Mouse (Mus musculus) right cerebral cortex, postnatal 25 days (tissue): ENCODE measurements at regions not wholly inside any gene's neighbourhood (a gene's known extent, or its start where the extent isn't known, plus 50 kb on each side); places are given as distances from the start of the nearest gene placed in this dataset.

Experiments used
- DNase-seq: peaks from one replicate; pipeline ENCODE4 v3.0.0; 2022

DNA sequence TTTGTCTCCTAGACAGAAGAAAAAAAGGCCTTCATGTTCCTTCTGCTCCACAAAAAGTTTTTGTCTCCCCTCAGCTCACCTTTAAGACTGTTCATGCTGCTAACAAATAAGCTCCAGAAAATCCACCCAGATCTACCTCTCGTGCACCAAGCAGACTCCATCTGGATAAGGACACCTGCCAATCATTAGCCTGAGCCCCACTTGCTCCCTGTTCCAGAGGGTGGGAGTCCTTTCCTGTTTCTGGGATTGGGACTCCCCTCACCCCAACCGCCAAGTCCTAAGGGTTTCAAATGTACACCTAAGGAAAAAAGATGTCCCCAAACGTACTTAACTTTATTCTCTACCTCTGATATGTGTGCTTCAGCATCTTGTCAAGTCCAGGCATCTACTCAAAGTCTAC is 63.6 kb upstream of the Zfp64 start:
- DNase-seq: no peak

DNA sequence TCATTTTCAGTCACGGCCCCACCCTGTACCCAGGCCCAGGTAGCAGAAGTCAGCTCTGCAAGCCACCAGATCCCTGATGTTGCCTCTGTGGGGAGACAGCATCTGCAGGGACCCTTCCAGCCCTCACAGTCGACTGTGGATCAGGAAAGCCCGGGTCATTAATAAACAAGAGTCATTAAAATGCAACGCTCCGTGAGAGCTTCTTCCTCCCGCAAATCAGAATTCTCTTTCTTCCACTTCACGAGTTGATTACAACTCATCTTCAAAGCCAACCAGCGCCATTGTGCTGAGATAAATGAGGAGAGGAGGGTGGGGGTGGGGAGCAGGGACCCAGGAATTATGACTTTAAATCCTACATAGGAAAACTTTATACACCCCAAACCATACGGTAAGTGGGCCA is 54.9 kb upstream of the Zfp64 start:
- DNase-seq: no peak

DNA sequence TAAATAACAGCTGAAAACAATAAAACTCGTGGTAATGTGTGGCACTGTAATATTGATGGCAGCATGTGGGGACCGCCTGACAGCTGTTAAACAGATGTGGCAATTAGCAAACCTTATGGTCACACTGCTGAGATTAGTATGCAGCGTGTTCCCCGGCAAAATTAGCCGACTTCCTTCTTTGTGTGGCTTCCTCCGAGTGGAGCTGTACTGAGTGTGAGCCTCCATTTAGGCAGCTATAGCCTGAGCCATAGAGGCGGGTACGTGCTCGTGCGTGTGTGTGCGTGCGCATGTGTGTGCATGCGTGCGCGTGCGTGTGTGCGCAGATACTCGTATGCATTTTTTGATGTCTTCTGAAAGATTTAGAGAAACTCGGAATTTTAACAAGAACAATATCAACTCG is 53.4 kb upstream of the Zfp64 start:
- no peak for DNase-seq

DNA sequence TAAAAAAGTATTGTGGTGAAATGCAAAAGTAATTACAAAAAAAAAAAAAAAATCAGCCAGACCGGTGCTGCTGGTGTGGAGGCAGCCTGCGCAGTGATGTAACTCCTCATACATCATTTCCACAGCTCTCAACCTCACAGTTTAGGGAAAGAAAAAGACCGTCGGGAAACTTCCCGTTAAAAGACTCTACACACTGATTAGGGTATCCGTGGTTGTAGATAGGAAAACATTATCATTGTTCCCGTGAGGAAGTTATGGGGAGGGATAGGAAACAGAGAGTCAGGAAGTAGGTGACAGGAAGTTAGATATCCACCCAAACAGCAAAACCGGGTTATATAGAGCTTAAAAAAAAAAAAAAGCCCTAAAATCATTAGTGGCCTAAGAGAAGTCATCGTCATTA is 52.9 kb upstream of the Zfp64 start:
- no peak for DNase-seq

DNA sequence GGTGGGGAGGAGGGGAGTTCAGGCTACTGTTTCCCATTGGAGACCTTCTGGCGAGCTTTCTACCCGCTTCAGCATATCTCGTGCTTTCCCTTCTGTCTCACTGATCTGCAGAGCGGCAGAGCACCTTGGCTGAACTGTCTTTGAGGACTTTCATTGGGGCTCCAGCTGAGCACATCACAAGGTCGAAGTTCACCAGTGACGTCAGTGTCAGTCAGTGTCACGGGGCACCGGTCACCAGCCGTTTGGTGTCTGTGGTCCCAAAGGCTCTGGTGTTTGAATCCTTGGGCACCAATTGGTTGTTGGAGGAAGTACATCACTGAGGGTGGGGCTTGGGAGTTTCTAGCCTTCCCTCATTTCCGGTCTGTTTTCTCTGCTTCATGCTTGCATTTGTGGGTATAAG is 51.2 kb upstream of the Zfp64 start:
- DNase-seq: no peak

DNA sequence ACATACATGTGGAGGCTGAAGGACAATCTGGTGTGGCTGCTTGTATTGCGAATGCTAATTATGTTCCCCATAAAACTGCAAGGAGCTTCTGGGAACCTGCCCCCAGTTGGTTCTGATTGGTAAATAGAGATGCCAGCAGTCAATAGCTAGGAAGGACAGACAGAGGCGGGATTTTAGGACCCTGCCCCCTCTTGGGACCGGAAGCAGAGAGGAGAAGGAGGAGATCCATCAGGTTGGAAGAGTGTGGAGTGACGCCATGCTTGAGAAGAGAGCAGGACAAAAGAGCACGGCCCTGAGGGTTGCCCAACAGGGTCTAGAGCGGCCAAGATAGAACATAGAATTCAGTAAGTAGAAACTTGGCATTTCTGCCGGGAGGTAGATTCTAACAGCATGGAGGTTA is 50.4 kb upstream of the Zfp64 start:
- DNase-seq: no peak
